Mouse (Mus musculus) limb, embryonic 13.5 days (tissue): ENCODE results near the gene Dlst. TPM values are rescaled to one million over a fixed set of nuclear protein-coding genes. Genes with fewer than 3 reads are reported as not detected.
A peak's percentile ranks its signal among the peaks of the same experiment; 100 is the strongest.

Experiments
- ATAC-seq: fragments of 200-750 bp; cut with Nextera tagmentation; 2 replicates; pipeline ENCODE4 v1.8.0; 2017; ENCODE audit warnings: low read depth, moderate number of reproducible peaks, moderate TSS enrichment; ENCODE audit not compliant: low FRiP score
- H3K27ac ChIP-seq: fragments of 300-500 bp; sonication (generic); 2 replicates; pipeline ENCODE4 v1.5.1; 2015; ENCODE audit warnings: inconsistent platforms, mild to moderate bottlenecking, moderate library complexity
- H3K27me3 ChIP-seq: fragments of 300-500 bp; sonication (generic); 2 replicates; pipeline ENCODE4 v1.6.1; 2015; ENCODE audit warnings: mild to moderate bottlenecking, inconsistent platforms
- H3K36me3 ChIP-seq: fragments of 300-500 bp; sonication (generic); 2 replicates; pipeline ENCODE4 v1.6.1; 2015; ENCODE audit warnings: inconsistent platforms, mild to moderate bottlenecking, moderate library complexity
- H3K4me1 ChIP-seq: fragments of 300-500 bp; sonication (generic); 2 replicates; pipeline ENCODE4 v1.6.1; 2015; ENCODE audit warnings: inconsistent platforms
- H3K4me2 ChIP-seq: fragments of 300-500 bp; sonication (generic); replicated peaks from 2 replicates; pipeline ENCODE4 v1.6.1; 2015; ENCODE audit warnings: inconsistent platforms, mild to moderate bottlenecking, moderate library complexity
- H3K4me3 ChIP-seq: fragments of 300-500 bp; sonication (generic); 2 replicates; pipeline ENCODE4 v1.5.1; 2015; ENCODE audit warnings: moderate library complexity, mild to moderate bottlenecking, inconsistent platforms
- H3K9ac ChIP-seq: fragments of 300-500 bp; sonication (generic); 2 replicates; pipeline ENCODE4 v1.6.1; 2015; ENCODE audit warnings: mild to moderate bottlenecking, inconsistent platforms
- H3K9me3 ChIP-seq: fragments of 300-500 bp; sonication (generic); 2 replicates; pipeline ENCODE4 v1.6.1; 2016; ENCODE audit warnings: inconsistent platforms
- WGBS: fragments of 180-500 bp; shearing (Covaris S2); methylation state at CpG from one replicate; pipeline ENCODE4 v1.1.7; 2015; 5-methylcytosine and 5-hydroxymethylcytosine counted together
- polyA plus RNA-seq: library from polyadenylated mRNA; unstranded; fragments of >200 nt; fragmentation: Nextera tagmentation; extraction: Ambion mirVana; gene quantifications from 2 replicates; pipeline ENCODE4 v1.2.1, GENCODE M21; 2015

Gene Dlst
- polyA plus RNA-seq, 1 experiment from 2014 or later: 110 TPM

DNA sequence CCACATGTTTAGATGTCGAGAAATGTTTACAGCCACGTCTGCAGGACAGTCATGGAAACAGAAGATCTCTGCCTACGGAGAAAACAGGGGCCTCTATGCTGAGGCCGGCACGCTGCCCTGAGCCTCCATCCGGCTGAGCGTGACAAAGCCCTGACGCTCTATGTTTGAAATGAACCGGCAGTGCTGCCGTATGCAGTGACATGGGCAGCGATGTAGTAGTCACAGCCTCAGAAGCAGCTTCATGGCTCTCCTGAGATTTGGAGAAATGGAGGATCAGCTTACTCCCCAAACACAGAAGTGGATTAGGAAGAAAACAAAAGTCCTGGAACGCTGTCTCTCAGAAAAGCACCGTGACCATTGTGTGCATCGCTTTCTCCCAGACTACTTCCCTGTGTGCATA is 9.6 kb upstream of the Dlst start:
- no peaks in the 10 kb centered on the region for H3K9me3 ChIP-seq
- no peak for ATAC-seq
- H3K27me3 ChIP-seq: no peaks in the 10 kb centered on the region
- peaks cover 16% of the 10 kb centered on the region for H3K4me1 ChIP-seq
- H3K9ac ChIP-seq: no peak overlapping the region
- 56% methylated on average over 14 of the region's 14 CpGs for WGBS
- H3K27ac ChIP-seq: no peak overlapping the region; the same call in 1 of the 2 replicates
- no peak overlapping the region for H3K4me2 ChIP-seq
- H3K4me3 ChIP-seq: no peak overlapping the region
- no peaks in the 10 kb centered on the region for H3K36me3 ChIP-seq

DNA sequence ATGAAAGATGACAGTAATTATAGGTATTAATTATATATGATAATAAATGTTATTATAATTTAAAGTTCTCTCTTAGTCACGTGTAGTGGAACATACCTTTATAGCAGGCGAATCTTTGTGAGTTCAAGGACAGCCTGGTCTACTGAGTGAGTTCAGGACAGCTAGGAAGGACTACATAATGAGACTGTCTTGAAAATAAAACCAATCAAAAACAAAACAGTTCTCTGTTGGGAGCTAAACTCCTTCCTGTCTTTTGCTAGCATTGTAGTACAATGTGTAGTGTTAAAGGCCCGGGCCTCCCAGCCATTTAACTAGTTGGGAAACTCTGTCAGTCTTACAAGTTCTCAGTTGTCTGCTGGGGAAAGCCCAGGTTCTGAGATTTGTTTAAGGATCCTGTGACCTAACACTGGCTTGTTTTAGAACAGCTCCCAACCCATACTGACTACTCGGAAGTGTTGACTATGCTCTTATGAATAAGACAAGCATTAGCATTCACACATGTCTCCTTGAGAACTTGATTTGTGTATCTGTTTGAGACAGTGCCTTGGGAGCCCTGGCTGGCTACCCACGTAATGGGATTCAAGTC is 9.0 kb upstream of the Dlst start:
- no peak overlapping the region for H3K4me2 ChIP-seq
- WGBS: 81% methylated on average over 5 of the region's 5 CpGs
- no peaks in the 10 kb centered on the region for H3K9me3 ChIP-seq
- peaks cover 16% of the 10 kb centered on the region for H3K4me1 ChIP-seq
- no peaks in the 10 kb centered on the region for H3K27me3 ChIP-seq
- no peak for ATAC-seq
- H3K36me3 ChIP-seq: no peaks in the 10 kb centered on the region
- no peak overlapping the region for H3K9ac ChIP-seq
- H3K4me3 ChIP-seq: no peak overlapping the region
- no peak overlapping the region for H3K27ac ChIP-seq

DNA sequence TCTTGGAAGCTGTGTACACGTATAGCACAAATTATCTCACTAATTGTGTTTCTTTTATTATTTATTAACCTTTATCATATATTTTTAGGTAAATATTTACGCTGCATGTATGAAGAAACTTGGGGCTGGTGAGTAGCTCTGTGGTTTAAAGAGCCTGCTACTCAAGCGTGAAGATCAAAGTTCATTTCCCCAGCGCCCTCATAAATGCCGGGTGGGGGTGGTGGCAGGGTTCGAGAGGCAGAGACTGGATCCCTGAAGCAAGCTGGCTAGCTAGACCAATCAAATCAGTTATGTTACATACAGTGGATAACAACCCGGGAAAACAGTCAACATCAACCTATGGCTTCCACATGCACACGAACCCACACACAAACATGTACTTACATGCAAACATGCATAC is 7.5 kb upstream of the Dlst start:
- Histone ChIP-seq H3K9me3 (no peaks in the 10 kb centered on the region), H3K36me3 (no peaks in the 10 kb centered on the region), H3K4me2 (no peak overlapping the region), H3K27ac (no peak overlapping the region), H3K4me3 (no peak overlapping the region), H3K27me3 (no peaks in the 10 kb centered on the region), H3K9ac (no peak overlapping the region), H3K4me1 (peaks cover 13% of the 10 kb centered on the region)
- no peak for ATAC-seq
- 62% methylated on average over 8 of the region's 8 CpGs for WGBS

DNA sequence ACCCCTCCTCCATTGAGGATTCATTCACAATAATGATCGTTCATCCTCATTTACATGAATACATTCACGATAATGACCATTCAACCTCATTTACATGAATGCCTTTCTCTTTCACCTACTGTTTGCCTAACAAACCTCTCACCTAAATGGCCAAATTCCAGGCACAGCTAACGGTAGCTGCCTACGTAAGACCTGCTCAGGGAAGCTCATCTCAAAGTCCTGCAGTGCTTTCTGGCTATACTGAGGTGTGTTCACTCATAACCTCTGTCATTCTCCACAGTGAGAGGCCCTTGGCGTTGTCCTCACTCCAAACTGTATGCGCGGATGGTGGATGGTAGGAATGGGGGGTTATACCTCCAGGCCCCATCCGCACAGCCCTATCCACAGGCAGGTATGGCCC is 5.8 kb upstream of the Dlst start:
- no peak overlapping the region for H3K4me3 ChIP-seq
- H3K4me2 ChIP-seq: no peak overlapping the region
- no peaks in the 10 kb centered on the region for H3K27me3 ChIP-seq
- no peak for ATAC-seq
- no peaks in the 10 kb centered on the region for H3K9me3 ChIP-seq
- no peak overlapping the region for H3K27ac ChIP-seq
- H3K36me3 ChIP-seq: no peaks in the 10 kb centered on the region
- no peak overlapping the region for H3K9ac ChIP-seq
- 86% methylated on average over 8 of the region's 8 CpGs for WGBS
- H3K4me1 ChIP-seq: peaks cover 20% of the 10 kb centered on the region

DNA sequence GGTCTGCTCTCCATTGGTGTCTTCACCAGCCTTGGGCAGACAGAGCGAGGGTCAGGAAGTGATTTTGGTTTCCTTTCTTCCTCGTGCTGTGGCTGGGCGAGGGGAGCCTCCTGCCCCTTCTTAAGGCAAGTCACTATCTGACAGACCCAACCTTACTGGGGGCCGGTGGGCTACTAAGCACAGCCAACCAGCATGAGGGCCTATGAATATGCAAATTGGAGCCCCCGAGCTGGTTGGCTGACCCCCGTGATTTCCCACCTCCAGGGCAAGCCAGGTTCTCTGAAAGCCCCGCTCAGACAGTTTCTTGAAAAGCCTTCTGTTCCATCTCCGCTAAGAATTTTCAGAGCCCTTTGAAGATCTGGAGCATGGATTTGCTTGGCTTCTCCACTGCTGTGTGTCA is 4.3 kb upstream of the Dlst start:
- no peaks in the 10 kb centered on the region for H3K27me3 ChIP-seq
- H3K27ac ChIP-seq: no peak overlapping the region
- ATAC-seq: no peak
- peak overlapping the region; percentile 20 for H3K4me3 ChIP-seq
- peak overlapping the region; percentile 52 for H3K4me2 ChIP-seq
- no peaks in the 10 kb centered on the region for H3K9me3 ChIP-seq
- H3K9ac ChIP-seq: peak overlapping the region; percentile 50; the same call in 1 of the 2 replicates
- 1% methylated on average over 8 of the region's 8 CpGs for WGBS
- peaks cover 20% of the 10 kb centered on the region for H3K4me1 ChIP-seq
- H3K36me3 ChIP-seq: no peaks in the 10 kb centered on the region

DNA sequence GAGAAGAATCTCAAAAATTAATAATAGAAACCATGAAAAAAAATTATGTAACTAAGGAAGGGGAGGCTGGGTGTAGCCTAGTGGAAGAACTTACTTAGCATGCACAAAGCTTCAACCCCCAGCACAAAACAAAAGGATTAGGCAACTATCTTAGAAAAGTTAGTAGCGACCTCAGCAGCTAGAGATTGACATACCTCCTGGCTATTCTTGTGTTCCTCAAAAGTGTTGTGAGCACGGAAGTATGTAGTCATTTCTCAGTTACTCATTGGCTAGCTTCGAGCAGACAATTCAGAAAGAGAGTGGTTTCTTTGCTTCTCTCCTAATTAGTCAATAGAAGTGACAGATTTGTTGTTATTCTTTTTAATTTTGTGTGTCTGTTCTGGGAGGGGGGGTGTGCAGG is 2.0 kb upstream of the Dlst start:
- Histone ChIP-seq H3K9me3 (no peaks in the 10 kb centered on the region), H3K9ac (no peak overlapping the region), H3K27me3 (no peaks in the 10 kb centered on the region), H3K4me2 (no peak overlapping the region), H3K27ac (no peak overlapping the region), H3K36me3 (peaks cover 4% of the 10 kb centered on the region), H3K4me1 (peaks cover 41% of the 10 kb centered on the region), H3K4me3 (no peak overlapping the region)
- 68% methylated on average over 3 of the region's 3 CpGs for WGBS
- no peak for ATAC-seq

DNA sequence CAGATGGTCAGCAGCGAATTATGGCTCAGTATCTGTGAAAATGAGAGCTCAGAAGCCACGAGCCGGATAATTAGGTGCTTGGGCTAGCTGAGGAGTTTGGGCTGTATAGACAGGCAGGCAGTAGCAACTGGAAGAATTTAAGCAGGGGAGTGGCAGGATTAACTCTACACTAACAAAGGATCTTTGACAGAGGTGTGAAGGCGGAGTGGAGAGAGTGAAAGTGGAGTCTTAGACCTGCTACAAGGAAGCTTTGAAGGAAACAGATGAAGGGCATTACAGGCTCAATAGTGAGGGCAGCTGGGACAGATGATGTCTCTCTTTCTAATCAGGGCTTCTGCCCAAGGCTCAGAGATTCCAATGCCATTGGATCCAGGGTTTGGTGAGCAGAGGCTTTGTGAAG is 1.2 kb upstream of the Dlst start:
- Histone ChIP-seq H3K4me1 (peaks cover 41% of the 10 kb centered on the region), H3K27me3 (no peaks in the 10 kb centered on the region), H3K36me3 (peaks cover 4% of the 10 kb centered on the region), H3K27ac (no peak overlapping the region), H3K4me2 (peak overlapping the region; percentile 89), H3K9me3 (no peaks in the 10 kb centered on the region), H3K9ac (no peak overlapping the region), H3K4me3 (peak overlapping the region; percentile 98; the same call in 1 of the 2 replicates)
- WGBS: 52% methylated on average over 4 of the region's 4 CpGs
- no peak for ATAC-seq

DNA sequence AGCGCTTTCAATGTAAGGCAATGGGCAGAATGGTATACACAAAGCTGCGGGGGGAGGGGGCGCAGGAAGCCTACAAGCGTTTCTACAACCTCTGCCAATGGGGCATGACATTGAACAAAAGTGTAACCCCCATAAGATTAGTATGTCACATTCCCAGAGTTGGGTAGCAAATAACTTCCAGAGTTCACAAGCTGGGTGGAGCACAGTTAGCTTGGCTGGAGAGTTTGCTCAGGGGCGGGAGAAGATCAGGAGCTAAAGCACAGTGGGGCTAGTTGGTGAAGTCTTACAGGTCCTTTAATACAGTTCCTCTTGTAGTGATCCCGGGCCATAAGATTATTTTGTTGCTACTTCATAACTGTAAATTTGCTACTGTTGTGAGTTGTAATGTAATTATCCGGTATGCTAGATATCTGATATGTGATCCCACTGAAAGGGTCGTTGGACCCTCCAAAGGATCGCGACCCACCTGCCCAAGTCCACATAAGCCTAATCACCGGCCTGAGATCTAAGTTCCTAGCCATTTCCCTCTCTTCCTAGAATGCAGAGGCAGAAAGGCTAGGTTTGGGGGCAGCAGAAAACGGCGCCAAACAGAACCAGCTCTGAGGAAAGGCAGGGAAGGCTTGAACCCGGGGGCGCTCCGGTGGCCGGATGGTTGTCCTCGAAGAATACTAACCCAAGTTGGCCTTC is 479 bp upstream of the Dlst start:
- no peaks in the 10 kb centered on the region for H3K27me3 ChIP-seq
- H3K4me3 ChIP-seq: peak overlapping the region; percentile 98
- H3K9ac ChIP-seq: peak overlapping the region; percentile 97
- H3K36me3 ChIP-seq: peaks cover 9% of the 10 kb centered on the region
- peaks cover 41% of the 10 kb centered on the region for H3K4me1 ChIP-seq
- H3K4me2 ChIP-seq: peak overlapping the region; percentile 89
- WGBS: 15% methylated on average over 18 of the region's 18 CpGs
- peak overlapping the region; percentile 85 for H3K27ac ChIP-seq
- ATAC-seq: peak; percentile 54; the same call in 1 of the 2 replicates
- no peaks in the 10 kb centered on the region for H3K9me3 ChIP-seq

DNA sequence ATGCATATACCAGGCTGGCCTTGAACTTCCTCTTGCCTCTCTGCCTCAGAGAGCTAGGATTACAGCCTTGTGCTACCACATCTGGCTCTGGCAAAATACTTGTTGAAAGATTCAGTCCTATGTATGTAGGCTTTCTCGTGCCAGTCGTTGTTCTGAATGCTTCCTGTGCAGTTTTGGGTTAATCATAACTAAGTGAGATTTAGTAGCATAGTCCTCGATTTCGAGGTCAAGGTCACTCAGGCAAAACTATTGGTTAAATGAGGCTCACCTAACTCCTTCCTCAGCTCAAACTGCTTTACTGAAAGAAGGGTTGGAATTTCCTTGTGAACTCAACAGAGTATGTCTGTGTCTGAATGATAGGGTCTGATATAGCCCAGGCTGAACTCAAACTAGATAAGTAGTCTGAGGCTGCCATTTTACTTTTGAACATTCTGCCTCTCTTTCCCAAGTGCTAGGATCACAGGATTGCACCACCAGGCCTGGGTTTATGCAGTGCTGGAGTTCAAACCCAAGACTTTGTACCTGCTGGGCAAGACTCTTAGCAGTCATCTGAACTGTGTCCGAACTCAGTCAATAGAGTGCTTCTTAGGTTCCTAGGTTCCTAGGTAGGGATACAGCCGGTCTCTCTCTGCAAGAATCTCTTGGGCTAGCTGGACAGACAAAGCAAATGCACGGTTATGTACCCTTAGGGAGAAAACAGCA is 2.1 kb downstream of the Dlst start:
- H3K4me2 ChIP-seq: peak overlapping the region; percentile 89
- H3K4me1 ChIP-seq: peaks cover 33% of the 10 kb centered on the region
- H3K27ac ChIP-seq: no peak overlapping the region
- no peak for ATAC-seq
- H3K9ac ChIP-seq: peak overlapping the region; percentile 97; the same call in 1 of the 2 replicates
- H3K36me3 ChIP-seq: peaks cover 22% of the 10 kb centered on the region
- WGBS: 86% methylated on average over 7 of the region's 7 CpGs
- no peak overlapping the region for H3K4me3 ChIP-seq
- H3K9me3 ChIP-seq: no peaks in the 10 kb centered on the region
- H3K27me3 ChIP-seq: no peaks in the 10 kb centered on the region

DNA sequence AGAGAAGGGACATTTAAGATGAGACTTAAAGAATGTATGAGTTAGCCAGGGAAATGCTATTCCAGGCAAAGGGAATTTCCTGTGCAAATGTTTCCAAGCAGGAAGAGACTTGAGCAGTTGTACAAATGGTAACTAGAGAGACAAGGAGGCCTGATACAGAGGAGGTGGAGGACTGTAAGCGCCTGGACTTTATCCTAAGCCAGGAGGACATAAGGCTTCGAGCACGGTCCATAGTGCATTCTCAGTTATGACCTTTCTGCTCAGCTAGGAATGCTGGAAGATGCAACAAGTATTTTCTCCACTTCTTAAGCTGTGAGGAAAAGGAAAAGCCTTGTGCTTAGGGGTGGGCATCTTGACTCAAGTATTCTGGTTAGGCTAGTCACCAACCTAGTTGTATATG is 2.7 kb downstream of the Dlst start:
- no peaks in the 10 kb centered on the region for H3K9me3 ChIP-seq
- WGBS: 93% methylated on average over 3 of the region's 3 CpGs
- no peak for ATAC-seq
- peaks cover 33% of the 10 kb centered on the region for H3K4me1 ChIP-seq
- no peak overlapping the region for H3K27ac ChIP-seq
- H3K27me3 ChIP-seq: no peaks in the 10 kb centered on the region
- H3K9ac ChIP-seq: no peak overlapping the region
- H3K4me3 ChIP-seq: no peak overlapping the region
- peaks cover 28% of the 10 kb centered on the region for H3K36me3 ChIP-seq
- H3K4me2 ChIP-seq: no peak overlapping the region

DNA sequence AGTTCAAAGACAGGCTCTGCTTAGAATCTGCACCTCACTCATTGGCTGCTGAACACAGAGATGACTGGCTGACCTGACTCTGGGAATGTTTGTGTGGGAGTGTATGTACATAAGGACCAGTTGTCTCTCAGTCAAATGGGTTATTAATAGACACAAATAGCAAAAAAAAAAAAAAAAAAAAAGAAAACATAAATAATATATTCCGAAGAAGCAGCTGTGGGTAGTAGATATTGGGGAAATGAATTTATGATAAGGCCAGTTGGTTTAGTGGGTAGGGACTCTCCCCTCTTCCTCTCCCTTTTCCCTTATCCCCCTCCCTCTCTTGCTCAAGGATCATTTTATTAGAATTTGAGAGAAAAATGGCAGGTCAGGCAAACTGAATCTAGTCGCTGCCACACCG is 3.3 kb downstream of the Dlst start:
- no peaks in the 10 kb centered on the region for H3K9me3 ChIP-seq
- H3K4me2 ChIP-seq: no peak overlapping the region
- H3K9ac ChIP-seq: no peak overlapping the region
- no peak overlapping the region for H3K27ac ChIP-seq
- H3K4me3 ChIP-seq: no peak overlapping the region
- peaks cover 33% of the 10 kb centered on the region for H3K4me1 ChIP-seq
- WGBS: 92% methylated on average over 3 of the region's 3 CpGs
- ATAC-seq: no peak
- H3K36me3 ChIP-seq: peaks cover 34% of the 10 kb centered on the region
- H3K27me3 ChIP-seq: no peaks in the 10 kb centered on the region

DNA sequence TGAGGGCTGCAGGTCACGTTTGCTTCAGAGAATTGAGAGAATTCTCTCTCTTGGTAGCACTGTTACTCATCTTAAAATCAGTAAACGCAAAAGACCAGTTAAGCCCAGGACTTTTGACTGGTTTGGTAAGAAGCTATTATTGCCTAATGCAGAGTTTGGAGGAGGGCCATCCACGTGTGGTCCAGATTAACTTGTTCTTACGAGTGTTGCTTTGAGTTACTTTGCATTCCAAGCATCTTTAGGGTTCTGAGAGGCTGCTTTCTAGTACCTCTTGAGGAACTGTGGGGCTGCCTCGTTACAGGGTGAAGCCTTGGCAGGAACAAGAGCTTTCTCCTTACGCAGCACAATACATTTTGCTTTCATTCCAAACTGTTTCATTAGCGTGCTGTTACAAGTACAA is 5.0 kb downstream of the Dlst start:
- H3K27me3 ChIP-seq: no peaks in the 10 kb centered on the region
- H3K36me3 ChIP-seq: peaks cover 50% of the 10 kb centered on the region
- H3K4me1 ChIP-seq: peaks cover 22% of the 10 kb centered on the region
- no peak overlapping the region for H3K9ac ChIP-seq
- no peak overlapping the region for H3K4me3 ChIP-seq
- H3K4me2 ChIP-seq: no peak overlapping the region
- ATAC-seq: no peak
- 68% methylated on average over 7 of the region's 7 CpGs for WGBS
- H3K9me3 ChIP-seq: no peaks in the 10 kb centered on the region
- H3K27ac ChIP-seq: no peak overlapping the region
